Mouse (Mus musculus) small intestine, adult 2 months (tissue): ENCODE data around the gene Cdk2ap1.
"Not testable (repeated sequence)": the region's sequence is repeated elsewhere in the genome, so short reads cannot be mapped to it uniquely, and the experiment has no call there.

Experiments
- CTCF ChIP-seq: fragments of 200-500 bp; IDR thresholded peaks from 2 replicates; pipeline ENCODE4 v1.5.1; 2012; ENCODE audit warnings: low read depth, mild to moderate bottlenecking, control low read depth, inconsistent platforms, low read length, moderate library complexity, mixed read lengths; ENCODE audit not compliant: insufficient replicate concordance, insufficient read length; ENCODE audit errors: extremely low read depth
- POLR2A ChIP-seq: fragments of 200-500 bp; IDR thresholded peaks from 2 replicates; pipeline ENCODE4 v1.6.1; 2012; ENCODE audit warnings: low read depth, mild to moderate bottlenecking, control low read depth, inconsistent platforms, low read length, moderate library complexity

- not testable (repeated sequence) for TF ChIP-seq POLR2A, CTCF
These were observed 21.0 kb downstream of the Cdk2ap1 start for GRCm38 (mm10) chr5:124341753-124342339.
